Mouse (Mus musculus): ENCODE data around the gene Abhd2.

DNA sequence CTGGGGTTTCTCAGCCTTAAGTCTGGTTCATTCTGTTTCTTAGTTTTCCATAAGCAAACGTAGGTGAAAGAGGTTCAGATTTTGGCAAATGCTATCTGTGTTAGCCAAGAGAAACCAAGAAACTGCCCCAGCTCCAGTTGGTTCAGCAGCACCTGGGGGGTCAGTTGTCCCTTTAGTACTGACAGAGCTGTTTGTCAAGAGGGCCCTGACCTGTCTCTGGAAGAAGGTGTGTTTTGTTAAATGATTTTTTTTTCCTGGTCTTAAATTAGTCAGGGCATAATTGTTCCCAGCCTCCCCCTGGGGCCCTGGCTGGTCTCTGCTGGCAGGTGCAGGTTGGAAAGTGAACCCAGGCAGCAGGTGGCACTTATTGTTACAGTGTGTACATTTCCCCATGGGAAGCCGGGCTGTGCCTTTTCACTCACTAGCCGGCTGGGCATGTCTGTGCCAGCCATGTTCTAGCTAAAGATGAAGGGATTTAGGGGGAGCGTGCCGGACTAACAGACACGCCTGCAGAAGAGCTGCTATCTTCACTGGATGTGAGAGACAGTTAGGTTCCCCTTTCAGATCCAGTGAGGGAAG, 30.3 kb downstream of the Abhd2 start:
- TF ChIP-seq POLR2A (IDR thresholded peaks at IDR 0.05; ENCODE audit: low read depth, low read length) (no peak), CTCF (IDR thresholded peaks at IDR 0.05; ENCODE audit: extremely low read depth, insufficient read depth, insufficient read length, insufficient replicate concordance) (no peak)

Data from spleen, adult 2 months (tissue).